Mouse (Mus musculus) telencephalon, adult 2 months (tissue): Measurements from ENCODE around the gene Taf9.

Experiments used
- DNase-seq: peaks from one replicate; pipeline ENCODE4 v3.0.0-alpha.2; 2011; ENCODE audit warnings: low read depth, low spot score

Gene Taf9

DNA sequence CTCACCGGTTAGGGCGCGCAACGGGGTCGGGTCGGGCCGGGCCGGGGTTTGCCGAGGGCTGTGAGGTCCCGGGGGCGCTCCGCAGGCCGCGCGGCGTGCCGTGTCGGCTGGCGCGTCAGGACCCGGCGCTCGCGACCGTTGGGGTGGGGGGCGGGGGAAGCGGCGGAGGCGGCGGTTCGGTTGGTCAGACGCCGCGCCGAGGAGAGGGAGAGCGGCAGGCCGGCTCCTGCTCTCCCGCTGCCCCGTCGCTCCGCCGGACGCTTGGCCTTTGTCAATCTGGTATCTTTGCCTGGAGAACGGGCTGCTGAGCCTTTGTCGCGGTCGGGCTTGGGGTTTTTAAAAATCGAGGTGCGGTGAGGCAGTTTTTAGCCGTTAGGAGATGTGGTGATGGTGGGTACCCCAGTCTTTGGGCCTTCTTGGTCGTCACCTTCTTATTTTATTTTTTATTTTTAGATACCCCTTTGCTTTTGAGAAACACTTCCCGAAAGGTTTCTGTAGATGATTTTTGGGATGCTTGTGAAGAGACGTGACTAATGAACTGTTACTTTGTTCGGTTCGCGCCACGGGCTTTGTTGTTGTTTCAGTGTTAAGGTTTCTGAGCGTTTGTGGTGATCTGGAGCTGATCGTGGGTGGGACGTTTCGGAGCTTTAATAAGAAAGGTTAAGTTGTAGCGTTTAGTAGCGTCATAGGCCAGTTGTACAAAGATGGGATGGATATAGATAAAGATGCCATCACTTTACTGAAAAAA is at the start of gene Taf9:
Gene Taf9, plus strand, starts transcription at position 141 of the 748 bp plus-strand sequence.
- no peak for DNase-seq

- DNase-seq: no peak
Measured at GRCm38 (mm10) chr13:100602239-100602902, 49.0 kb upstream of the Taf9 start.

GRCm38 (mm10) chr13:100603031-100603737 is 48.2 kb upstream of the Taf9 start:
- no peak for DNase-seq

GRCm38 (mm10) chr13:100603738-100604095 is 47.7 kb upstream of the Taf9 start:
- DNase-seq: no peak

DNA sequence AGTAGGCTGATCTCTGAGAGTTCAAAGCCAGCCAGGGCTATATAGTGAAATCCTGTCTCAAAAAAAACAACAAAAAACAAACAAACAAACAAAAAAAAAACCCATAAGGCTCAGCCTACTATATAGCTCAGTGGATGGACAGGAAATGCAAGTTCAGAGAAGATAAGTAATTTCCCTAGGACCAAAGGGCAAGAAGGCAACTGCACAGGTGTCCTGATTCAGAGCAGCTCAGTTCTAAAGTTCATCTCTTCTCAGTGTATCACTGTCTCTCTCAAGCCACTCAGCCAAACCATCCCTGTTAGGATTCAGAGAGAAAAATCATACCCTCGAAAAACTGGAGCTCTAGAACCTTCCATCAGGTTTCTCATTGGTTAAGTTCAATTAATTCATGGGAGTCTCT is 45.5 kb upstream of the Taf9 start:
- DNase-seq: no peak

DNA sequence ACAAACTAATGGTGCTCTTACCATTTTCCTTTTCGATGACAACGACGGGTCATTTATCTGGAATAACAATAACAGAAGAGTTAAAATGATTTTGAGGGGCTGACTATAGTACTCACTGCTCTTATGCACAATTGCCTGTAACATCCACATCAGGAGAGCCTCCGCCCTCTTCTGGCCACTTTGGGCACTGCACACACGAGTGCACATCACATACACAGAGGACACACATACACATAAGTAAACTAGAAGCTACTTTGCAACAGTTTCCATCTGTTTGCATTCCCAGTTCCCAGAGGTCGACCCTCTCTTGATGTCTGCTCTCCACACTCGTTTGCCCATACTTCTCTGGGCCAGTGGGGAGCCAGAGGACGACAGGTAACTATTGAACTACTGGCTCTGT is 43.6 kb upstream of the Taf9 start:
- no peak for DNase-seq

- no peak for DNase-seq
Measured at GRCm38 (mm10) chr13:100611266-100611665, 40.1 kb upstream of the Taf9 start.

DNA sequence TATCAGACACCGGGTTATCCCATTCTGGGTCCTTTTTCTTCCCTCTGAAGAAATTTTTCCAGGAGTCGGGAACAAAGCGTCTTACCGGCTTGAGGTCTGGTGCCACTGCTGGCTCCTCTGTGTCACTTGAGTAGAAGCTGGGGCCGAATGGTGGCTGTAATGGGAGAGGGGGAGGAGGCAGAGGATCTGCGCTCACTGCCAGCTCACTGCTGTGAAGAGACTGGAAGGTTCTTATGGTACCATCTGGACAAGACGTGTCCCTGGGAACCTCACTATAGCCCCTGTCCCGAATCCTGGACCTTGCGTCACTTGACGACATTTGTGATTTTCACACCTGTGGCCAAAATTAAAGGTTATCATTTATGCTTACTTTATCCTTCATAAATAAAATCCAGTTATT is 39.1 kb upstream of the Taf9 start:
- no peak for DNase-seq

- DNase-seq: no peak
Measured at GRCm38 (mm10) chr13:100612903-100613302, 38.5 kb upstream of the Taf9 start.

DNA sequence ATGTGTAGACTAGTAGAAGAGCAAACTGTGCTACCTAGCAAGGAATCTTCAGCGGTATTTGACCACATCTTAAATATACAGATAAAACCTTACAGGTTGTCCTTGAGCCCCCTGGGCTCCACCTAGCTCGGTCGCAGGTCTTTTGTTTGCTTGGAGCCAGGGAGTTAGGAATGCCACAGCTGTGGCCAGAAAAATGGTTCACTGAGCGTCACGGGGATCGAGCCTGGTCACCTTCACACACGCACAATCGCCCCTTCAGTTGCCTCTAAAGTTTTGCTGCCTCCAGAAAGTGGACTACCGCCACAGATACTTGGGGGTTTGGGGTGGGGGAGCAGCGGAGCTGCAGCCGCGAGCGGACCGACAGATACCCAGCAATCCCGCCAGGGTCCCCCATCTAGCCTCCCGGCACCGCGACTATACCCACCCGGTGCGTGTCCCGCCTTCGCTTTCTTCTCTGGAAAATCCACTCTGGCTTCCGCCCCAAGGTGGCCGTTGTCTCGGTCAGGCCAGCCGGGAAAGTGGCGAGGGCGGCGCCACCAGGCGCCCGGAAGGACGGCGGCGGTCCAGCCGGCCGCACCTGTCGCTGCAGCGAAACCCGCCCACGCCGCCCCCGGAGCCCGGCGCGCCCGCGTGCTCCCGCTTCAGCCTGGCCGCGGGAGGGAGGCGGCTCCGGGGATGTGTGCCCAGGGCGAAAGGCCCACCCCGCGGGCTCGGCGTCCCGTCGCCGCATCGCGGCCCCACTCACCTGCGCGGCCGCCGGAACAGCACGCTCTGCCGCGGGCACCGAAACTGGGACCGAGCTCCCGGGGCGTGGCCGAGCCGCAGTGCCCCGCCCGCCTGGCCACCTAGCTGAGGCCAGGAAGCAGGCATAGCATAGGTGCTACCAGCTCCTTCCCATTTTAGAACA is 34.9 kb upstream of the Taf9 start, which contains the start of gene Marveld2:
Gene Marveld2, minus strand, starts transcription at position 791 of the 907 bp plus-strand sequence.
- DNase-seq: no peak

- no peak for DNase-seq
Measured at GRCm38 (mm10) chr13:100617583-100617982, 33.8 kb upstream of the Taf9 start.

- no peak for DNase-seq
Measured at GRCm38 (mm10) chr13:100622241-100622640, 29.1 kb upstream of the Taf9 start.

DNA sequence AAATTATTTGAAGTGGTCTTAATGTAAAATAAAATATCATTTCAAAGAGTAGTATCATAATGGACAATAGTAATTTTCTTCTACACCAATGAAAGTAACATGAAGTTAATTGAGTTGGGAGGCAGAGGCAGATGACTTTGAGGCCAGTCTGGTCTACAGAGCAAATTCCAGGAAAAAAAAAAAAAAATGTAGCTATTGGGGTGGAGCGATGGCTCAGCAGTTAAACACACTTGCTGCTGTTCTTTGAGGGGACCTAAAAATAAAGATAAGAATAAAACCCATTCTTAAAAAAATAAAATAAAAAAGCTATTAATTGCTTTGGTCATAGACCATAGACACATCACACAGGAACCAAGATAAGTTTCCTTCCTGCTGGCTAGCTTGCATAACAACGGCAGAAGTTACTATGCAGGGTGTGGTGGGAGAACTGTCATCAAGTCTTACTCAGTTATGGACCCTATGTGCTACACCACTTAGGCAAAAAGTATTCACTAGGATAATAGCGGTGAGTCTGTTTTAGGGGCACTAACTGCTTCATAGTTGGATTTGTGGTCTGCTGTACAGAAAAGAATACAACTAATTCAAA is 17.2 kb upstream of the Taf9 start:
- no peak for DNase-seq

- DNase-seq: no peak
Measured at GRCm38 (mm10) chr13:100642471-100643209, 8.7 kb upstream of the Taf9 start.

DNA sequence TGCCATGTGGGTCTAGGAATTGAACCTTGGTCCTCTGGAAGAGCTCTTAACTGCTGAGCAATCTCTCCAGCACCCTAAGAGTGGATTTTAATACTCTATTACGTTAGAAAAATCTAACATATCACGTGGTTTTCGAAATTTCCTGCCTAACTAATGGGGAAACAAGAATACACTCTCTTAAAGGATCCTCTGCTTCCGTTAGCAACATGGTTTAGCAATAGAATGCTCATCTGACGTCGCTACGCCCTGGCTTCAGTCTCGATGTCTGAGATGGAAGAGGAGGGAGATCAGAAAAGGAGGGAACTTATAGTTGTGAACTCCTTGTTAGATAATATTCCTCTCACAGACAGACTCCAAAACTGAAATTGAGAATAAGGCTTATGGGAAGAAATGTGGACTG is 3.2 kb upstream of the Taf9 start:
- DNase-seq: no peak

DNA sequence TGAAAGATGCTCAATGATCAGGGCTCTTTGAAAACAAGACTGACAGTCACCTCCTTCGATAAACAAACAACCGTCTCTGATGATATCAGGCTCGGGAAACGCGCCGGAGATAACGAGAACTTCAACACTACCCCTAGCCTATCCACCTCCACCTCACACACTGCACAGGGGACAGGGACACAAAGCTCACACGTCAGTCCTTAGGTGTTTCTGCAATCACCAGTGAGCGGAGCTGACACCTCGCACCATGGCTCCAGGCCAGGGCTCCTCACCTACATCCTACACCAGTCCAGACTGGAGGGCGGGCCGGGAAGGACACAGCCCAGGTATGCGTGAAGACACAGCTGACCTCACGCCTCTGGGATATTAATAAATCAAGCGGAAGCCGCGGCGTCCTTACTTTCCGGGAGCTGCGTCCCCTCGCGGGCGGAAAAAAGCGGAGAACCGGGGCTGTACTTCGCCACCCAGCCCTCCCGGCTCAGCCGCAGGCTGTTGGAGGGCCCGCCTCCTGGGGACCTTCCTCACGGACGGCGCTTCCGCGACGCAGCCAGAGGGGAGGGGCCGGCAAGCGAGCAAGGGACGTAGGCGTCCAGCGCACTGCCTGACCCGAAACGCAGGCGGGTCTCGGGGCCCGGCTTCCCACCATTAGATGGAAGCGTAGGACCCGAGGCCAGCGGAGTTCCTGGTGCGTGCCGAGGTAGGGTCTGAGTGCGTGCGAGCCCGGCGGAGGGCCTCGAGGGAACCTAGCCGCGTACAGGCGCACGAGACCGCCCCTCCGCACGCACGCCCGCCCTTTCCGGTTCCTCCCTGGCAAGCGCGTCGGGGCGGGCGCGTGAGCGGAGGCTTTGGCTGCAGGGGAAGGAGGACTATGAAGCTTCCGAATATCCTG is 585 bp upstream of the Taf9 start, which contains the start of the genes Ak6 and Rad17:
Gene Ak6, plus strand, starts transcription at position 430 of the 889 bp plus-strand sequence.
Gene Rad17, minus strand, starts transcription at position 502 of the 889 bp plus-strand sequence.
- peak; percentile 85 for DNase-seq

DNA sequence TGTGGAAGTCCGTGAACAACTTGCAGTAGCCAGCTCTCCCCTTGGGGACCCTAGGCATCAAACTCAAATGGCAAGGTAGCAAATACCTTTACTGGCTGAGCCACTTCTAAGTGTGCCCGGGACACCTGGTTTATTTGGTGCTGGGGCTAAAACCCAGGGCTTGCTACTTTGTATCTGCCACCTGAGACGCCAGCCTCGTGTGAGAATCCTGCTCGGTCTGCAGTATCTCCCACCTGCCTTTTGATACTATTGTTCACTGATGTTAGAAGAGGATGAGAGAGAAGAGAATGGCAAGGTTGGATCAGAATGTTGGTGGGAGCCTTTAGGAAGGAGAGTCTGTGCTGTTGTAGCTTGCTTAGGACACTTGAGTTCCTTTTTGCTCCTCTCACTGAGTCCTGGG is 6.7 kb downstream of the Taf9 start:
- no peak for DNase-seq

DNA sequence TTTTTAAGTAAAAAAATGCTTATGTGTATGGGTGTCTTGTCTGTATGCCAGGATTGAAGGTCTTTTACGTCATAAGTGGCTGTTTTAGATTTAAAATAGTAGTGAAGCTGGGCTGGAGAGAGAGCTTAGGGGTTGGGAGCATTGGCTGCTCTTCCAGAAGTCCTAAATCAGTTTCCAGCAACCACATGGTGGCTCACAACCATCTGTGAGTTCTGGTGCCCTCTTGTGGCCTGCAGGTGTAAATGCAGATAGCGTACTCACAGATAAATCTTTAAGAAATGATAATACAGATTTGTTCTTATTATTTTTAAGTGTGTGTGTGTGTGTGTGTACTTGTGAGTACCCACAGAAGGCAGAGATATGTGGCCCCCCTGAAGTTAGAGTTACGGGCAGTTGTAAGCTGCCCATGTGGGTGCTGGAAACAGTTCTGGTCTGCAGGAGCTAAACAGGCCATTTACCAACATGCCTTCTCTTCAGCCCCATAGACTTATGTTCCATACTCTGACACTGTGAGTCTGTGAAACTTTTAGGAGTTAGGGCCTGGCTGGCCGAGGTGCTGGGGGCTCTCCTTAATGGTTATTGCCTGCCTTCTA is 8.6 kb downstream of the Taf9 start:
- peak; percentile 52 for DNase-seq
